Mouse (Mus musculus) T-helper 1 cell (primary cell): Measurements from ENCODE around the gene Kcnq1.

Experiments used
- in situ Hi-C: fragments of 300-600 bp; cut with MboI, MseI; formaldehyde crosslinking; loops from one replicate; pipeline ENCODE4 v1.15.1; 2025; ENCODE audit warnings: high pct_unique_total_duplicates

Kcnq1 gene

DNA sequence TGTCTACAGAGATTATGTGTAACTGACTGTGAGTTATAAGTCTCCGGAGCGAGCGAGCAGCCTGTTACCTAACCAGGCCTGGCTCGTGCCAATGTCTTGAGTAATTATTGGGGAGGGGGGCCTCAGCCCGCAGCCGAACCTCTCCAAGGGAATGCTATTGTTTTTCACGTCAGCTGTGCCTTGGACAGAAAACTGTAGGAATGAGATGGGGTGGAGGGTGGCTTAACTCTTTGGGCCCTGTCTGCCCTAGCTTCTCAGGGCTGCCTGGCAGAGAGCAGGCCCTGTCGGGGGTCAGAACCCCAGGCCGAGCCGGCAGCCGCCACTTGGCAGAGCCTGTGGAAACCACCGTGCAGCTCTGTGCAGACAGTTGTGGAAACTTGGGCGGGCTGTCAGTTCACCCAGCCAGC lies 302.5 kb downstream of the Kcnq1 start:
- in situ Hi-C loops: loop anchor here (10.0 kb wide), 1 partner anchor 1226 kb away; no protein-coding TSS in a partner anchor

DNA sequence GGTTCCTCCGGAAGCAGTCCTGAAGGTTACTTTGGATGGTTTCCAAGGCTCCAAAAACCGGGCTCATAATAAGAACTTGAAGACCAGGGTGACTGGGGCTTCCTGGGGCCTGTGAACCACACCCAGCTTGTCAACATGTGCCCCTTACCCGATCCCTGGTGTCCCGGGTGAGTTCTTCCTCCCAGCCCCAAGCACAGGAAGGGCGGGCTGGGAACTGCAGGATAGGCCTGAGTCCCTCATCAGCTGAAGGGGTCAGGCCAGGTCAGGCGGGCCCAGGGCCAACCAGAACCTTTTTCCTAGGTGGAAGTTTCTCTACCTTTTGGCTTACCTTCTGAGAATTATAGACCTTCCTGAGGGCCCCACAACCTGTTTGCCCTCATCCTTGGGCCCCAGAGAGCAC lies 306.4 kb downstream of the Kcnq1 start:
- in situ Hi-C loops: no loop called here

DNA sequence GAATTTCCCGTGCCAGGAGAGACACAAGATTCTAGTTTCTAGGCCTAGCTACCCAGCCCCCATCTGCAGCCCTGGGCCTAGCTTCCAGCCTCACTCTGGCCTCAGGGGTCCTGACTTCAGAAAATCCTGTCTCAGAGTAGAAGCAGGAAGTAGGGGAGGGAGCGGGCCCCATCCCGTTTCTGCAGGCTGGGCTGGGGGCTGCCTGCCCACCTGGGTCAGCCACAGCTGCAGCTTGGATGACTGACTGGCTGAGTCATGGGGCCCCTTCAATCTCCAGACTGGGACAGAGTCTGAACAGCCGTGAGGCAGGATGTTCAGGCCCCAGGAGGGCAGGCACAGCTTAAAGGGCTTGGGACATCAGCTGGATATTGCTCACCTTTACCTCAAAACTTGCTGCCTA lies 308.9 kb downstream of the Kcnq1 start:
- in situ Hi-C loops: no loop called here

DNA sequence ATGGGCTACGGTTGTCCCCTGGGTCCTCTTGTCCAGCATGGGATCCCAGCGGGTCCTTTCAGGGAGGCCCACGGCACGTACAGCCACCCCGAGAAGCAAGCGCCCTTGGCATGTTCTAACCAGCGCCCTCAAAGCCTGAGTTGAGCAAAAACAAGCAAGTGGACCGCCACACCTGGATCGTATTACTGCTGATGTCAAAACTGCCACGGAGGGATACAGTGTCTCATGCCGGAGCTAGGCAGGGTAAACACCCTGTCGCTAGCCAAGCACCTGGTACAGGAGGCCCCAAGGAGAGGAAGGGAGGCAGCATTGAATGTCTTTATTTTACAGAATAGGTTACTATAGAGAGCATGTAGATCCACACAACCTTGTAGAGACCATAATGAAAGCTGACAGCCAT lies 310.2 kb downstream of the Kcnq1 start:
- in situ Hi-C loops: no loop called here

DNA sequence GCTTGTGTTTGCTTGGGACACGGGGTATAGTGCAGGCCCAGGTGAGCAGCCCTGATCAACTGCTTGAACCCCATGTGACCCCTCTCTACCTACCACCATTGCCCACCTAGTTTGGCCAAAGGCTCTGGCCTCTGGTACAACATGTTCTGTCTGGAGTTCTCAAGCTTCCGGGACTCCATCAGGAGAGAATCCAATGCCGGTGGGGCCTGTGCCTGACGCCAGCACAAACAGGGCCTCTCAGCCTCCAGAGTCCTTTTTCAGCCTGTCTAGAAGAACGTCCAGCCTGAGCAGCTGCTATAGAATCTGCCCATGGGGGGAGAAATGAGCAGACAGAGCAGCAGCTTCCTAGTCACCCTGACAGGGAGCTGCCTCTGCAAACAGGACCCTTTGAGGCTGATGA lies 311.7 kb downstream of the Kcnq1 start:
- in situ Hi-C loops: no loop called here

DNA sequence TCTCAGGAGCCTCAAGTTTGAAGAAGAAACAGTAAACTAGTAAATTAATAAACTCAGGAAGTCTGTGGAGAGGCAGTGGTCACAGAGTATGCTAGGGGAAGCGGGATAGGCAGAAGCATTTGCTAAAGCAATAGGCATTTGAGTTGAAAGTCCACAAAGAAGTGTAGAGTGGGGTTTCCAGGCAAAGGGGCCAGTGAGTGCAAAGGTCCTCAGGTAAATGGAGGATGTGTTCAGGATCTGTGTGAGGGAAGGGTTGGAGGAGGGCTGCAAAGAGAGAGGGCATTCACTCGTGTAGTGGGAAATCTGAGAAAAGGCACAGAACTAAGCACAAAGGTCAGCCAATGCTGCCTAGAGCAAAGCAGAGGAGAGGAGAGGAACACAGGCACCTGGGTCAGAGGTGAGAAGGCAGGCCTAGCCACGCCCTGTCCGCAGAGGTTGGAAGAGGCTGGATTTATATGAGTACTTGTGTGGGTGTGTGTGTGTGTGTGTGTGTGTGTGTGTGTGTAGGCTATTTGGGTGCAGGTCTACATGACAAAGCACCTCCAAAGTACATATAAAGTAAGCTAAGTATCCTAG lies 313.5 kb downstream of the Kcnq1 start:
- in situ Hi-C loops: loop anchor here (10.0 kb wide), 1 partner anchor 955 kb away; no protein-coding TSS in a partner anchor

DNA sequence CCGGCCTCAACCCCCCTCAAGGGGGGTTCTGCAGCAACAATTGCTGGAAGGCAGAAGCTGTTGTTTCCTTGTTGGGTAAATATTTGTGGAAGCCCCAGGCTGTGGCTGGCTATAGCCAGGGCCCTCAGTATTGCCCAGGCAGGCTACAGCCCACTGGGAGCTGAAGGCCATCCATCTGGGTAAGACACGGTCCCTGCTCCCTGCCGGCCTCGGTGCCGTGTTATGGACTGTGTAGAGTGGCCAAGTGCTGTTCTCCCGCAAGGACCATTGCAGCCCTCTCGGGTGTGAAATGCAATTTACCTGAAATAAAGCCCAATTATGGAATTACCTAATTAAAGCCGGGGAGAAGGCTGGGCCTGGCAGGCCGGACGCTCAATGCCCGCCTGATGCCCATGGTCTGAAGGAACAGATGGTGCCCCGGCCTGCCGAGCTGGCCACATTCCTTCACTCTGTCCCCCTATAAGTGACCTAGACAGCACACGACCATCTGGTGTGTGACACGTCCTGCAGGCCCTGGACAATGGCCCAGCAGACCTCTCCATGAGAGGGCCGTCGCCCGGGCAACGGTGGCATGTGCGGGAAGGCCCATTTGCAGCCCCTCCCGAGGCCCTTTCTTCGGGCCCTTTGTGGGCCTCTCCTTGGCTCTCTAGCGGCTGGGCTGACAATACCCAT lies 322.1 kb downstream of the Kcnq1 start:
- in situ Hi-C loops: loop anchor here (10.0 kb wide), 1 partner anchor 947 kb away; no protein-coding TSS in a partner anchor

DNA sequence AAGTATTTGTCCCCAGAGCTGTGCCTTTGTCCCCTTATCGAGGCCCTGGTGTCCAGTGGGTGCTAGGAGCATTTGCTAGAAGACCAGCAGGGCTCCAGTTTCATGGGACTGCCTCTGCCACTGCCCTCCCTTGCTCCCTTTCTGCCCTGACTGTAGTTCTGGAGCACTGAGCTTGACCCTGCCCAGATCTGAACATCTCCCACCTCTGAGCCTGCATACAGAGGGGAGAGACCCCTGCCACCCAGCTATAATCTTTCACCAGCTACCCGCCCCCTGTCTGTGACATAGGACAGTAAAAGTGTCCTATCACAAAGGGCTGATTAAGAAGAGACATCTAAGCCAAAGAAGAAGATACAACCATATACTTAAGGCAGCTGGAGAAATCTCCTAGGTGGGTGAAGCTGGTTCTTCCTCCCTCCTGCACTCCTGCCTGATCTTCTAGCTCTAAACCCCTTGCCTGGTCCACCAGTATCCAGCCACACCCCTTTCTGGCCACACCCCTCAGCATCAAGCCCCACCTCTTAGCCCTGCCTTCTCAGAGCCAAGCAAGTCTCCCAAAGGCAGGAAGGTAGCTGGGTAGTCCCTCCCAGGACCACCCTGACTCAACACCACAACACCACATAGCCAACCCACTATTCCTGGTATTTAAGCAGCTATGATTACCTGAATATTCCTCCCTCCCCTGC lies 322.8 kb downstream of the Kcnq1 start:
- in situ Hi-C loops: loop anchor here (10.0 kb wide), 1 partner anchor 946 kb away; no protein-coding TSS in a partner anchor

DNA sequence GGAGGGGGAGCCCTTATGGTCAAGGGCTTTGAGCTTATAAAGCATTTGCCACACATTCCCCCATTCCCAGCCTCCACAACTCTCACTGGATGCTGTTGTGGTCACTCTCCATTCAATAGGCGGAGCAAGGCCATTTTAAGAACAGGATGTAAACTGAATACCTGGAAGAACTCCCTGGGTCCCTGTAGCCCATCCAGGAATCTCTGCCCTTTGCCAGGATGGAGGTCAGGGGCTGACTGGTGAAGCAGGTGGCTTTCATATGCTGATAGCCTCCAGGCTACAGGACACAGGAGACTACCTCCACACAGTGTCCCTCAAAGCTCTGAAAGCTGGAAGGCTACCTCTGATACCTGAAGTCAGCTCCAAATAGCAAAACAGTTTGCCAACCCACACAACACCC lies 326.5 kb downstream of the Kcnq1 start:
- in situ Hi-C loops: no loop called here

DNA sequence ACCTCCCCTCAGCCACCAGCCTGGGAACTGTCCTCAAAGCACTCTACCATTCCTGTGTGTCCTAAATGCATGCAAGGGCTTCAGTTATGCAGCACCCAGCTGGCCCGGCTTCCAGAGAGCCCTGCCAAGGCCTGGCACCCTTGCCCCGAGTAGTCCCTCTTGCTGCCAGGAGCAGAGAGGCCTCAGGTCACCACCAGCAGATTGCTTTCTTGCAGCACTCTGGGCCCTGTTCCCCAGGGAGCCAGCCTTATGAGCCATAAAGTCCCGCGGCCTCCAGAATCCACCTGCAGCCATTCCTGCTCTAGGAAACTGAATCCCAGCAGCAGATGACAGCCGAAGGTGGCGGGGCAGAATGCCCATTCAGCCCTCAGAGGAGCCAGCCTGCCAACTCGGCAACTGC lies 327.2 kb downstream of the Kcnq1 start:
- in situ Hi-C loops: no loop called here

DNA sequence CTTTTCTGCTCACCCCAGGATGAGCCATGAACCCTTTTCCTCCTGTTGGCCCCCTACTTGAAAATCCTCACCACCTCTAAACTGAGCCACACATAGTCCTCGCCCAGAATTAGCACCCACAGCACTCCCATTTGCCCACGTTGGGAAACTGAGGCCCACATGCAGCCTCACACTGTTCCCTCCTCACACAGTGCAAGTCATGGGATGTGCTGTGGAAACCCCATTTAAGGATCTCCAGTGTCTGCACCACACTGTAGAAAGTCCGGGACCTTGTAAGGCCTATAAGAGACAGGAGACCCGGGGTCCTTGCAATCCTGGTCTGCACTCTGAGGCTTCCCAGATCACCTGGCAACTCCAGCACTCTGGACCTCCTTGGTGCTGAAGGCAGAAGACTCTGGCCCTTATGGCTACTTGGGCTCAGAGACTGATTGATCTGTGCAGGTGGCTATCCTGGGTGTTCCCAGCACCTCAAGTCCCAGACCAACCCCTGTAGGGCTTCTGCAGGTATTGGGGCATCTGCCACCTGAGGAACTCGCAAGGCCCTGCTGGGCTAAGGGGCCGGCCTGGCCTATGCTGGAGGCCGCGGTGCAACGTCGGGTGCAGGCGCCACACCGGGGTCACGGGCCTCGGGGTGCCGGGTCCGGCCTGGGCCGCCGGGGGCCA lies 331.2 kb downstream of the Kcnq1 start:
- in situ Hi-C loops: no loop called here

DNA sequence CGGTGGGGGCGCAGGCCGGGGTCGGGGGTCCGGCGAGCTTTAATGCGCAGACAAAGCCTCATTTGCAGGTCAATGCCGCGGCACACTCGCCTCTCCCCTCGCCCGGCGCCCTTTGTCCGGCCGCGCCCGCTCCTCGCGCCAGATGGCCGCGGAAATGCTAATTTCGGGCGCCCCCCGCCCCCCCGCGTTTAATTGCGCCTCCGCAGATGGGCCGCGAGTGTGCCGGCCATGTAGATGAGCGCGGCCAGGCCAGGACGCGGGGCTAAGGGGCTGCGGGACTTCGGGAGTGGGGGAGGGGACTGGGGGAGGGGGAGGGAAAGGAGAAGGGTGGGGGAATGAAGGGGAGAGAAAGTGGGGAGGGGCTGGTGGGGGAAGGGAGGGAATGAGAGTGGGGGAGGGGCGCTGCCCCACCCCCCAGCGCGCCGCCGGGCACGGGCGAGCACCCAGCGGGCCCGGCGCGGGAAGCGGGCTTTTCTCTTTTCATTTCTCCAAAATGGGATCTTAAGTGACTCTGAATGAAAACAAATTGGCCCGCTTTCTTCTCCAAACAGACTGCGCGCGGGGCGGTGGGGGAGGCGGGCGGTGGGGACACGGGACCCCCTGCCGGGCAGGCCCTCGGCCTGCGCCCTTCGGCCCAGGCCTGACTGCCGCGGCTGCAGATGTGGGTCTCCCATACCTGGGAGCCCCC lies 331.9 kb downstream of the Kcnq1 start:
- in situ Hi-C loops: no loop called here

DNA sequence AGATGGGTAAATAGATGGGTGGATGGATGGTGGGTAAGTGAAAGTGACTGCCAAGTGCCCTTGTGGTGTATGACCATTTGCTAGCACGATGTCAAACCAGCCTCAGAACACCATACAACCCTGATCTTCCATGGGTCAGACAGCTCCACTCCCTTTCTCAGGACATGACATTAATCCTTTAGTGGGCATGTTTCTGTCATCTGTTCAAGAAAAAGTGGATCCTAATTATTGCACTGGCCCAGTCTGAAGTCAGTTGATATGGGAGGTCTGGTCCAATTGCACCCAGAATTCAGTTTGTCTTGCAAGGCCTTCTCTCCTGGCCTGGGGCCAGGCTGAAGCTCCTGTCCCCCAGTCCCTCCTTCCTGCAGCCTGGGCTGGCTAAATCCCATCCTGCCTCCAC lies 332.8 kb downstream of the Kcnq1 start:
- in situ Hi-C loops: no loop called here

DNA sequence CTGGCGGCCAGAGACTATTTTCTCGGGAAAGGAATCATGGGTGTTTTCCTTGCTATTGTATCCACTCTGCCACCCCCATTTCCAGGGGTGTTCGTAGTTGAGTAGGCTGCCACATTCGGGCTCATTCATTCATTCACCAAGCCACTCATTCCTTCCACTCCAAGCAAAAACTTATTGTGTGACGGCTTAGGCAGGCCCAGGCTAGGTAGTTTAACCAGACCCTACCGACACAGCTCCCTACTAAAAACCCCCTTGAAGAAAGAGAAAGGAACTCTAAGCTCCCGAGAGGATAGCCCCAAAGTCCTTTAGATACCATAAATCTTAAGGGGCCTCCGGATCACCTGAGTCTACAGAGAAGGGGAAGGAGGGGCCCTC lies 338.4 kb downstream of the Kcnq1 start:
- in situ Hi-C loops: no loop called here

DNA sequence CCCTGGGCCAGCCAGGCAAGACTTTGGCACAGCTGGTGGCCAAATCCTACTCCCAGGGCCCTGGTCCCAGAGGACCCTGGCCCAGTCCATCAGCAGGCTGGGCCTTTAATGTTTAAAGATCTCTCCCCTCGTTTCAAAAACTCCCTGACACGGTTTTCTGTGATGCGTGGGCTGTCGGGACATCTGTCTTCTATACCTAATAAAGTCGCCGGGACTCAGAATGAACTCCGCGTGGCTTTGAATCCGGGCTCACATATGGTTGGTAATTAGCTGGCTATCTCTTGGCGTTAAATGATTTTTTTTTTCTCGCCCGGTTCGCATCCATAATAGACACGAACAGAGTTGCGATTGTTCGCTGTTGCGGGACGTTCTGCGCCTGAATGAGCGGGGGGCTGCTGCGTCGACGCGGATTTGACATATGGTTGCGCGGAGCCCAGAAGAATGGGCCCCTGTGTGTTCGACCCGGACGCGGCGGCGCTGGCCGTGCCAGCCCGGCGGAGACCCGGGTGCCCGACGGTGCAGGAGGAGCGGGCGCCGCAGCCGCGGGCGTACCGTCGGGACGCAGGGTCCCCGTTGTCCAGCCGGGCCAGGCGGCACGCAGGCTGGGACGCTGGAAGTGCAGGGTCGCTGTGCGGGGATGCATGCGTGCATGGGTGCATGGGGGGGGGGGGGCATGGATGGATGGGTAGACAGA lies 338.9 kb downstream of the Kcnq1 start:
- in situ Hi-C loops: no loop called here

DNA sequence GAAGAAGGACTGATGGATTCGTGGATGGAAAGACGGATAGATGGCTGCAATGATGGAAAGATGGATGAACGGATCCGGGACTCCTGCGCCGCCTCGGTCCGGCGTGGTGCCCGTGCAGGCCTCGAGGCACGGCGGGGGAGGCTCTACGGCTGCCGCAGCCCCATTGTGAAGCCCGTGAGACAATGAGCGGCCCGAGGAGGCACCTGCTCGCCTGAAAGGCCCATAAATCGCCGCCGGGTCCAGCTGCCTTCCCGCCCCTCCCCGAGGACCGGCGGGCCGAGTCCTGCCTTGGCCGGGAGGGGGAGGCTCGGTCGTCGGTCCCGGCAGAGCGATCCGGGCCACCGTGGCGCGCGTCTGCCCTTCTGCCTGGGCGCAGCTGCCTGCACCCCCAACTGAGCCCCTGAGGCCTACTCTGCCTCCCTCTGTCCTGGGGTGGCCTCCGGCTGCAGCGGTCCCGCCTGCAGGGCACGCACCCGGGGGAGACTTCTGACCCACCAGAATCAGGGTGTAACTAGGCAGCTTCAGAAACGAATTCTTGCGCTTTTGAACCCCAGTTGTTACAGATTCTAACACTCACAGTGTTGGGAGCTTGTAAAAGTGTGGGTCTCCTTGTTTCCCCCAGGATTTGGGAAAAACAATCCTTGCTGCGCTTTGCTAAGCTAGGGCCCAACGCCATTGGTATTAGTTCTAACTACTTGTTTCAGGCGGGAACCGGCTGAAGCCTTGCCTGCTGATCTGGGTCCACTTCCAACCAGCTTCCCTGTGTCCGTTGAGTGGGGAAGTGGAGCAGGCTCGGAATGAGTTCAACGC lies 339.7 kb downstream of the Kcnq1 start:
- in situ Hi-C loops: no loop called here

DNA sequence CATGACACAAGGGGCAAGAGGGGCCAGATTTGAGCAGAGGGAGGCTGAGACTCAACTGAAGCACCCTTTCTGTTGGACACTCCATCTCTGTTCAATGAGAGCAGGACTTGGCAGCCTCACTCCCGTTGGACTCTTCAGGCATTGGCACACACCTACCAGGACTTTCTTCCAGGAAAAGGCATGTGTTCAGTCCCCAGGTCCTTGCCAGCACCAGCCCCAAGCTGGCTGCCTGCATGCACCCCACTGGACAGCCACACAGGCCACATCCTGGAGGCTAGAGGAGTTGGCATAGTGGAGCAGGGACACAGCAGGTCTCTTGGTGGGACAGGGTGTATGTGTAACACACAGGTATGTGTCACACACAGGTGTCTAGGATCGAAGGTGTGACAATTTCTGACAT lies 341.0 kb downstream of the Kcnq1 start:
- in situ Hi-C loops: no loop called here

DNA sequence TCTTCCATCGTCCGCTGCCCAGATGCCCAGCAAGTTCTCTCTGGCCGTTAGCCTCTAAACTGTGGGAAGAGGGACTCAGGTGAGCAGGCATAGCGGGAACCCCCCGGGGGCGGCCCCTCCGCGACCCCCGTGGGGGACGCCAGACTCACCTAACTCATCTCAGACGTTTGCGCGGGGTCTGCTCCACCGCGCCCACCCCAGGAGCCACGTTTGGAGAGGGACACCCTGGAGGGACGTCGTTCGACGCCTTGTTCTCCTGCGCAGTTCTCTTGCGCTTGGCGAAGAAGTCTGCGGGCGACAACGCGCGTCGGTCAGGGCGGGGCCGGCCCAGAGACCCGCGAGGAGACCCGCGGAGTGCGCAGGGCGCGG lies 352.8 kb downstream of the Kcnq1 start:
- in situ Hi-C loops: no loop called here

DNA sequence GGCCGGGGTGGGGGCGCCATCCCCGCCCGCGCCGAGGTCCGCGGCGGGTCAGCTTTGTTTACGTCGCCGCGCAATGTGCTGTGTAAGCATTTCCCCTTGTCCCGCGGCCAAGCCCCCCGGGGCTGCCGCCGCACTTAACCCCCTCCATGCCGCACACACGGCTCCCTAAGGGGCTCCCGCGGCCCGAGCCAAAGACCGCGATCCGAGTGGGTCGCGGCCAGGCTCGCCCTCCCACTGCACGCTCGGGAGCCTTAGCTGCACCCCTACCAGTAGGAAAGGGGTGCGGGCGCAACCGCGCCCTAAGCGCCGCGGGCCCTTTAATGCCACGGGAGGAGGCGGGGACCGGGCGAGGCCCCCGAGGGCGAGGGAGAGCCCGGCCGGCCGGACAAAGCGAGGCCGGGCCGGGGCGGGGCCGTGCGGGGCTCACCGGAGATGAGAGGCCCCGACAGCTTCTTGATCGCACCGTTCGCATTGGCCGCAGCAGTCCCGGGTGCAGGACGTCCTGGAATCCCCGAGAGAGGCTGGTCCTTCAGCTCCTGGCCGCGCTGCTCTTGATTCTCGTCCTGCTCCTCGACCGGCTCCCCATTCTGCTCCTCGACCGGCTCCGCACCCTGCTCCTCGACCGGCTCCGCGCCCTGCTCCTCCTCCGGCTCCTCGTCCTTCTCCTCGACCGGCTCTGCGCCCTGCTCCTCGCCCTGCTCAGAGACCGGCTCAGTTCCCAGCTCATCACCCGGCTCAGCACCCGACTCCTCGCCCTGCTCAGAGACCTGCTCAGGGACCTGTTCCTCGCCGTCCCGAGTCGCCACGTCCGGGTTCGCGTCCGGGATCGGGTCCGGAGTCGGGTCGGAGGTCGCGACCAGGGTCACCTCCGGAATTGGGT lies 353.4 kb downstream of the Kcnq1 start:
- in situ Hi-C loops: no loop called here
